Mouse (Mus musculus): ENCODE measurements at regions not wholly inside any gene's neighbourhood (a gene's known extent, or its start where the extent isn't known, plus 50 kb on each side); places are given as distances from the start of the nearest gene placed in this dataset.
A peak's percentile ranks its signal among the peaks of the same experiment; 100 is the strongest.

GRCm38 (mm10) chr13:107672166-107672565 lies 372.1 kb upstream of the Smim15 start:
- 71% methylated on average over 5 of the region's 5 CpGs for WGBS
- Histone ChIP-seq H3K4me1 (ENCODE audit: control insufficient read depth, insufficient read depth, low read length) (peaks cover 5% of the 10 kb centered on the region; the same call in 1 of the 2 replicates), H3K27ac (ENCODE audit: low read depth, low read length) (no peak overlapping the region), H3K4me2 (ENCODE audit: low read depth, low read length) (no peak overlapping the region), H3K9me3 (ENCODE audit: control insufficient read depth, low read length) (no peaks in the 10 kb centered on the region), H3K9ac (replicated peaks; ENCODE audit: low read depth, low read length) (no peak overlapping the region), H3K36me3 (ENCODE audit: control insufficient read depth, insufficient read depth, low read length) (no peaks in the 10 kb centered on the region), H3K27me3 (ENCODE audit: control insufficient read depth, insufficient read depth, low read length) (no peaks in the 10 kb centered on the region), H3K4me3 (ENCODE audit: low read depth, low read length) (no peak overlapping the region)
- no peak for ATAC-seq (ENCODE audit: low read depth)

DNA sequence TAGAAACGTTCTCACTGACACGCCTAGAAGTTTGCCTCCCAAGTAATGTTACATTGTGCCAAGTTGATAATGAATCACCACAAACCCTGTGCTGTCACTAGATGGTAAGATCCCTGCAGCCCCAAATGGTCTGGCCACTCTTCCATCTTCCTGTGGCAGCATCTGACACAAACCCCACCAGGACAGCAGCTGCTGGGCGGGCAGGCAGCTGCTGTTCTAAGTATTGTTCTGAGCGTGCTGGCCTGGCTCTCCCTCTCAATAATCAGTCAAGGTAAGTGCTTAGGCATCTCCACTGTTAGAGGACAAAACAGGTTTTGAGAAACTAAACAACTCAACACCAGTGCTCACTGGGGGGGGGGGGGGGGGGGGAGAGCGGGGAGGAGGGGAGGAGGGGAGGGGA lies 375.7 kb upstream of the Smim15 start:
- Histone ChIP-seq H3K27ac (ENCODE audit: low read depth, low read length) (no peak overlapping the region), H3K4me2 (ENCODE audit: low read depth, low read length) (no peak overlapping the region), H3K9me3 (ENCODE audit: control insufficient read depth, low read length) (no peaks in the 10 kb centered on the region), H3K27me3 (ENCODE audit: control insufficient read depth, insufficient read depth, low read length) (no peaks in the 10 kb centered on the region), H3K4me3 (ENCODE audit: low read depth, low read length) (no peak overlapping the region), H3K36me3 (ENCODE audit: control insufficient read depth, insufficient read depth, low read length) (no peaks in the 10 kb centered on the region), H3K9ac (replicated peaks; ENCODE audit: low read depth, low read length) (no peak overlapping the region), H3K4me1 (ENCODE audit: control insufficient read depth, insufficient read depth, low read length) (peaks cover 5% of the 10 kb centered on the region)
- WGBS, result 32% methylated on average over 4 of the region's 5 CpGs
- ATAC-seq (ENCODE audit: low read depth), result 0 out of 2 replicates have a peak, but pooled peaks have one; percentile 15

- no peak overlapping the region for H3K4me2 ChIP-seq (ENCODE audit: low read depth, low read length)
- 70% methylated on average over 6 of the region's 6 CpGs for WGBS
- no peaks in the 10 kb centered on the region for H3K36me3 ChIP-seq (ENCODE audit: control insufficient read depth, insufficient read depth, low read length)
- no peak overlapping the region for H3K9ac ChIP-seq (replicated peaks; ENCODE audit: low read depth, low read length)
- peaks cover 7% of the 10 kb centered on the region for H3K4me1 ChIP-seq (ENCODE audit: control insufficient read depth, insufficient read depth, low read length)
- no peaks in the 10 kb centered on the region for H3K27me3 ChIP-seq (ENCODE audit: control insufficient read depth, insufficient read depth, low read length)
- no peak overlapping the region for H3K4me3 ChIP-seq (ENCODE audit: low read depth, low read length)
- H3K27ac ChIP-seq (ENCODE audit: low read depth, low read length), result no peak overlapping the region
- no peaks in the 10 kb centered on the region for H3K9me3 ChIP-seq (ENCODE audit: control insufficient read depth, low read length)
- ATAC-seq (ENCODE audit: low read depth), result no peak
Observed at GRCm38 (mm10) chr13:107665775-107666174, 378.5 kb upstream of the Smim15 start.

DNA sequence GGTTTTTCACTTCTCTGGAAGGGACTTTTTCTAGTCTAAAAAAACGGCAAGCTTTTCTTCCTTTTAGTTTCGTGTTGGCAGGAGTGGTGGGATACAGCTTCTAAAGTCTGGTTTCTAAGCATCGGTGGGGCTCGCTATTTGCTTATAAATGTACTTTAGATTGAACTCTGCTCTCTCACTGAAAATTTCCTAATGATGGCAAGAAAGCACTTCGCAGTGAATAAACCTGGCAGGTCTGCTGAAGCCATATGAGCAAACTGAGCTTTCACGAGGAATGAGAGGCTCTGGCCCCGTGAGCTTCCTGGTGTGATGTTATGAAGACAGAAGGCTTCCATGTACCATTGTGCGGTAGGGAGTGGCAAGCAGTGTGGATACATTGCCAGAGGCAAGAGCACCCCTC lies 380.0 kb upstream of the Smim15 start:
- Histone ChIP-seq H3K9me3 (ENCODE audit: control insufficient read depth, low read length) (no peaks in the 10 kb centered on the region), H3K27me3 (ENCODE audit: control insufficient read depth, insufficient read depth, low read length) (no peaks in the 10 kb centered on the region), H3K4me2 (ENCODE audit: low read depth, low read length) (no peak overlapping the region), H3K9ac (replicated peaks; ENCODE audit: low read depth, low read length) (no peak overlapping the region), H3K4me1 (ENCODE audit: control insufficient read depth, insufficient read depth, low read length) (peaks cover 7% of the 10 kb centered on the region), H3K36me3 (ENCODE audit: control insufficient read depth, insufficient read depth, low read length) (no peaks in the 10 kb centered on the region), H3K4me3 (ENCODE audit: low read depth, low read length) (no peak overlapping the region), H3K27ac (ENCODE audit: low read depth, low read length) (no peak overlapping the region; the same call in 1 of the 2 replicates)
- no peak for ATAC-seq (ENCODE audit: low read depth)
- 46% methylated on average over 8 of the region's 8 CpGs for WGBS

DNA sequence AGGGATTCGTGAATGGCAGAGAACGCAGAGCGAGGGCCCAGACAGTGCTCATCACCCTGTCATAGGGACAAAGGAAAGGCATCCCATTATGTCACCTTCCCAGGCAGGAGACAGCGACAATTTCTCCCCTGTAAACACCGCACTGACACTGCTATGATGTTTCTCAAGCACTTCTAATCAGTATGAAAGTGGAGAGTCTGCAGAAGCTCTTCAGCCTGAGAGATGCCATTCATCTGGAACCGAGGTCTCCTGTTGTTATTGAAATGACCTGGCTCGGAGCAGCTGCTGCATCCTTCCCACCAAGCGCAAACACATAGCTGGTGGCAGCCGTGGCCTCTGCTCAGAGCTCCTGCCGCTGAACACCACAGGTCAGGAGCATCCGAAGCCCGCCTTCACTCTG lies 380.5 kb upstream of the Smim15 start:
- ATAC-seq (ENCODE audit: low read depth), result peak; percentile 32; the same call in 1 of the 2 replicates
- 12% methylated on average over 12 of the region's 12 CpGs for whole genome bisulfite sequencing
- peak overlapping the region; percentile 44; the same call in 1 of the 2 replicates for H3K27ac ChIP-seq (ENCODE audit: low read depth, low read length)
- 0 out of 2 replicates have a peak overlapping the region, but pooled peaks have one; percentile 16 for H3K9ac ChIP-seq (replicated peaks; ENCODE audit: low read depth, low read length)
- H3K27me3 ChIP-seq (ENCODE audit: control insufficient read depth, insufficient read depth, low read length), result no peaks in the 10 kb centered on the region
- peaks cover 7% of the 10 kb centered on the region for H3K4me1 ChIP-seq (ENCODE audit: control insufficient read depth, insufficient read depth, low read length)
- no peak overlapping the region for H3K4me3 ChIP-seq (ENCODE audit: low read depth, low read length)
- no peaks in the 10 kb centered on the region for H3K9me3 ChIP-seq (ENCODE audit: control insufficient read depth, low read length)
- no peaks in the 10 kb centered on the region for H3K36me3 ChIP-seq (ENCODE audit: control insufficient read depth, insufficient read depth, low read length)
- no peak overlapping the region for H3K4me2 ChIP-seq (ENCODE audit: low read depth, low read length)

DNA sequence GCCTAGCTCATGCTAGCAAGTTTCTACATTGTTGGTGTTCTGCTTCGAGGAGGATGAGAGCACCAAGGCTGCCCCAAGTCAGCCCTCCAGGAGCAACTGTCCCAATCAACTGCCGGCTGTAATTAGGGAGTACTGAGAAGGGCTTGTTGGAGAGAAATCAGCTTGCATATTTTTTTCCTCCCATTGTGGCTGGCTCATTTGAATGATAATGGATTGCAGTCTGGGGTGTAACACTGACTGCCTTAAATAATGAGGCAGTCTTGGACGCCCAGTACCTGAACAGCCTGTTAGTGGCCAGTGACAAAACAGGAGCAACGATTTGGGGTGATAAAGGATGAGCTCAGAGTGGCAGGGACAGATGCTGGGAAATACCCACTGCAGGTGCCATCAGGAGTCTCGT lies 382.8 kb upstream of the Smim15 start:
- no peak overlapping the region for H3K4me3 ChIP-seq (ENCODE audit: low read depth, low read length)
- H3K36me3 ChIP-seq (ENCODE audit: control insufficient read depth, insufficient read depth, low read length), result no peaks in the 10 kb centered on the region
- peaks cover 7% of the 10 kb centered on the region for H3K4me1 ChIP-seq (ENCODE audit: control insufficient read depth, insufficient read depth, low read length)
- H3K27me3 ChIP-seq (ENCODE audit: control insufficient read depth, insufficient read depth, low read length), result no peaks in the 10 kb centered on the region
- no peak overlapping the region for H3K4me2 ChIP-seq (ENCODE audit: low read depth, low read length)
- H3K9me3 ChIP-seq (ENCODE audit: control insufficient read depth, low read length), result no peaks in the 10 kb centered on the region
- 6% methylated on average over 5 of the region's 5 CpGs for WGBS
- ATAC-seq (ENCODE audit: low read depth), result no peak; the same call in 1 of the 2 replicates
- H3K9ac ChIP-seq (replicated peaks; ENCODE audit: low read depth, low read length), result no peak overlapping the region
- no peak overlapping the region for H3K27ac ChIP-seq (ENCODE audit: low read depth, low read length)

GRCm38 (mm10) chr13:107645865-107646645 lies 398.2 kb upstream of the Smim15 start:
- WGBS, result 1% methylated on average over 27 of the region's 27 CpGs
- Histone ChIP-seq H3K4me1 (ENCODE audit: control insufficient read depth, insufficient read depth, low read length) (peaks cover 4% of the 10 kb centered on the region; the same call in 1 of the 2 replicates), H3K36me3 (ENCODE audit: control insufficient read depth, insufficient read depth, low read length) (no peaks in the 10 kb centered on the region), H3K27ac (ENCODE audit: low read depth, low read length) (peak overlapping the region; percentile 73), H3K9me3 (ENCODE audit: control insufficient read depth, low read length) (no peaks in the 10 kb centered on the region), H3K9ac (replicated peaks; ENCODE audit: low read depth, low read length) (peak overlapping the region; percentile 35), H3K27me3 (ENCODE audit: control insufficient read depth, insufficient read depth, low read length) (no peaks in the 10 kb centered on the region; the same call in 1 of the 2 replicates), H3K4me2 (ENCODE audit: low read depth, low read length) (peak overlapping the region; percentile 39), H3K4me3 (ENCODE audit: low read depth, low read length) (peak overlapping the region; percentile 22)
- ATAC-seq (ENCODE audit: low read depth), result peak; percentile 44; the same call in 1 of the 2 replicates

- Histone ChIP-seq H3K9ac (replicated peaks; ENCODE audit: low read depth, low read length) (peak overlapping the region; percentile 35), H3K4me1 (ENCODE audit: control insufficient read depth, insufficient read depth, low read length) (peaks cover 4% of the 10 kb centered on the region; the same call in 1 of the 2 replicates), H3K4me3 (ENCODE audit: low read depth, low read length) (peak overlapping the region; percentile 22), H3K27me3 (ENCODE audit: control insufficient read depth, insufficient read depth, low read length) (no peaks in the 10 kb centered on the region; the same call in 1 of the 2 replicates), H3K4me2 (ENCODE audit: low read depth, low read length) (peak overlapping the region; percentile 39), H3K36me3 (ENCODE audit: control insufficient read depth, insufficient read depth, low read length) (no peaks in the 10 kb centered on the region), H3K9me3 (ENCODE audit: control insufficient read depth, low read length) (no peaks in the 10 kb centered on the region), H3K27ac (ENCODE audit: low read depth, low read length) (peak overlapping the region; percentile 73)
- WGBS, result 4% methylated on average over 36 of the region's 36 CpGs
- no peak for ATAC-seq (ENCODE audit: low read depth)
Observed at GRCm38 (mm10) chr13:107645121-107645864, 399.0 kb upstream of the Smim15 start.

DNA sequence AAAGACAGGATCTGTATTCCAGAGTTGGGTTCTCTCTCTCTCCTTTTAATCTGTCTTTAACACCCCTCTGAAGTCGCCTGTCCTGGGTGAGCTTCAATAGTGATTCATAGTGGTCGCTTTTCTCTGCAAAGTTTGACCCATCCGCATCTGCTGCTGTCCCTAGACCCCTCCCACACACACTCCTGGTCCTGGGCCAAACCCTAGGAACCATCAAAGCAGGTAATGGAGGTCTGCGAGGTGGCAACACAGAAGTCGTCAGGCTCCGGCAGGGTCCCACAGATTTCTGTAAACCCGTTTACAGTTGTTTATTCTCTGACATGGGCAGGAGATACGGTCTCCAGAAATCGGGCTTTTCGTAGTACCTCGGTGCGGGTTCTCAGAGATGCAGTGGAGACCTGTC lies 399.5 kb upstream of the Smim15 start:
- WGBS, result 44% methylated on average over 12 of the region's 12 CpGs
- H3K9me3 ChIP-seq (ENCODE audit: control insufficient read depth, low read length), result no peaks in the 10 kb centered on the region
- peak overlapping the region; percentile 39 for H3K4me2 ChIP-seq (ENCODE audit: low read depth, low read length)
- ATAC-seq (ENCODE audit: low read depth), result no peak
- peak overlapping the region; percentile 8; the same call in 1 of the 2 replicates for H3K27ac ChIP-seq (ENCODE audit: low read depth, low read length)
- peak overlapping the region; percentile 35; the same call in 1 of the 2 replicates for H3K9ac ChIP-seq (replicated peaks; ENCODE audit: low read depth, low read length)
- peaks cover 4% of the 10 kb centered on the region; the same call in 1 of the 2 replicates for H3K4me1 ChIP-seq (ENCODE audit: control insufficient read depth, insufficient read depth, low read length)
- H3K27me3 ChIP-seq (ENCODE audit: control insufficient read depth, insufficient read depth, low read length), result no peaks in the 10 kb centered on the region; the same call in 1 of the 2 replicates
- H3K4me3 ChIP-seq (ENCODE audit: low read depth, low read length), result peak overlapping the region; percentile 22
- H3K36me3 ChIP-seq (ENCODE audit: control insufficient read depth, insufficient read depth, low read length), result no peaks in the 10 kb centered on the region

Data from neural tube, embryonic 14.5 days (tissue).